Mouse (Mus musculus): ENCODE results near the gene Fhad1. TPM values are rescaled to one million over a fixed set of nuclear protein-coding genes. Genes with fewer than 3 reads are reported as not detected.

Fhad1 gene
- polyA plus RNA-seq, 1 experiment = 2.1 TPM

DNA sequence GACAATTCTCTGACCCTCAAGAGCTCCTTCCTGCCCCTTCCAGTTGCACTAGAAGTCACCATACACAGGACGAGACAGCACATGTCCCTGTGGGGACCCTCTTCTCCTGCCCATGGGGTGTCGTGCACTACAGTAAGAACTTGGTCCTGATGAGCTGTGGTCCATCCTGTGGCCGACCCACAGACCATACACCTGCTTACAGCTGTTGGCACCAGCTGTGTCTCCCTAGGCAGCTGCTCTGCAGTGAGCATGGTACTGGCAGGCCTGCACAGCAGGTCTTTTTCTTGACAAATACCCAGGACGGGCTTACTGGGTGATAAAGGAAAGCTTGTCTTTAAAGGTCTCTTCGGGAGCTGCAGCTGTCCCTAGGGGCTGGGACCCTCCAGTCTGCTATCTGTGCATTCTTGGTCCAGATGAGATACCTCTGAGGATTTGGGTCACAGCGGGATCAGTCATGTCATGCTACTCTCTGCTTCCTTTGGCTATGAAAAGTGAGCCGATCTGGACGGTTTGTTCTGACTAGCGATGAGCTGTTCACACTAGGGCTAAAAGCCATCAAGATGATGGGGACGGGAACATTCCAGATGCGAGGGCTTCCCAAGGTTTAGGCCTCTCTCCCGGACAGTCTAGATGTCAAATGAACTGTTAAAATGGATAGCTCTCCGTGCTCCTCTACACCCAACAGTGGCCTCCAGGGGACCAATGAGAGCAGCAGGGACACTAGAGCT lies 44.4 kb upstream of the Fhad1 start:
- H3K9ac ChIP-seq (ENCODE audit: low read depth, poor library complexity, severe bottlenecking) = no peak overlapping the region
- no peak overlapping the region for H3K27ac ChIP-seq (ENCODE audit: insufficient read depth, low read length)
- no peaks in the 10 kb centered on the region for H3K27me3 ChIP-seq (ENCODE audit: control insufficient read depth, insufficient read depth, low read length, poor library complexity, severe bottlenecking)
- H3K9me3 ChIP-seq (replicated peaks; ENCODE audit: control insufficient read depth, insufficient read depth, low read length, poor library complexity, severe bottlenecking) = no peaks in the 10 kb centered on the region
- H3K4me1 ChIP-seq (ENCODE audit: control insufficient read depth, insufficient read depth, low read length) = peaks cover 23% of the 10 kb centered on the region
- no peaks in the 10 kb centered on the region for H3K36me3 ChIP-seq (ENCODE audit: control insufficient read depth, insufficient read depth, low read length, poor library complexity, severe bottlenecking)
- H3K4me3 ChIP-seq (ENCODE audit: low read depth, low read length) = no peak overlapping the region
- TF ChIP-seq CTCF (IDR thresholded peaks at IDR 0.05; ENCODE audit: low read depth, low read length) (no peak), EP300 (IDR thresholded peaks at IDR 0.05; ENCODE audit: insufficient read depth, low read depth, low read length) (no peak), POLR2A (IDR thresholded peaks at IDR 0.05; ENCODE audit: insufficient read depth, low read length) (no peak)

DNA sequence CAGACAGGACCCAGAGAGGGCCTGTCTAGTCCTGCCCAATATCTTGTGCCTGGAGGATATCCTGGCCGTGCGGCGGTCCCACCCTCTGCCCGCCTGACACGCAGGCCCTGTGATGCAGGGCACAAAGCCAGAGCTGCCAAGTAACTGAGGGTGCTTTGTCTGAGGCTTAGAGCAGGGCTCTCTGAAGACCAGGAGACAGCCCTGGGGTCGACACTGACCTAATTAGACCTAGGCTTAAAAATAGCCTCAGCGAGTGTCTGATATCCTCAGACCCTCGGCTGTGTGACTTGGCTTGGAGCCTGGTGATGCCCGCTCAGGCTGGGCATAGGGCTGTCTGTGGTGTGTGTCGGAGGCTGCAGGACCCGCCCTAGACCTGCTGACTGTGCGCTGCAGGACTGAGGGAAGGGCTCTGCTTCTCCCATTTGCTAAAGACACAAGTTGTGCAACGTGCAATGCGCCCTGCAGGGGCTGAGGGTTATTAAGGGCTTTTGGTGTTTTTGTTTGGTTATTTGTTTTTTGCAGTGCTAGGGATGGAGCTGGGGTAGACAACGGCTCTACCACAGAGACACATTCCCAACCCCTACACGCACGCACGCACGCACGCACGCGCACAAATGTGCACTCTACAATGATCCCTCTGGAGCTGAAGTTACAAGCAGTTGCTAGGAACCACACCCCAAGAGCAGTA lies 42.8 kb upstream of the Fhad1 start:
- H3K27me3 ChIP-seq (ENCODE audit: control insufficient read depth, insufficient read depth, low read length, poor library complexity, severe bottlenecking) = no peaks in the 10 kb centered on the region
- H3K9me3 ChIP-seq (replicated peaks; ENCODE audit: control insufficient read depth, insufficient read depth, low read length, poor library complexity, severe bottlenecking) = no peaks in the 10 kb centered on the region
- H3K4me1 ChIP-seq (ENCODE audit: control insufficient read depth, insufficient read depth, low read length) = peaks cover 20% of the 10 kb centered on the region
- H3K4me3 ChIP-seq (ENCODE audit: low read depth, low read length) = peak overlapping the region; percentile 36
- no peak overlapping the region for H3K27ac ChIP-seq (ENCODE audit: insufficient read depth, low read length)
- H3K9ac ChIP-seq (ENCODE audit: low read depth, poor library complexity, severe bottlenecking) = no peak overlapping the region
- H3K36me3 ChIP-seq (ENCODE audit: control insufficient read depth, insufficient read depth, low read length, poor library complexity, severe bottlenecking) = no peaks in the 10 kb centered on the region
- no peak for TF ChIP-seq CTCF (IDR thresholded peaks at IDR 0.05; ENCODE audit: low read depth, low read length)
- no peak for TF ChIP-seq EP300 (IDR thresholded peaks at IDR 0.05; ENCODE audit: insufficient read depth, low read depth, low read length)
- TF ChIP-seq POLR2A (IDR thresholded peaks at IDR 0.05; ENCODE audit: insufficient read depth, low read length) = no peak

DNA sequence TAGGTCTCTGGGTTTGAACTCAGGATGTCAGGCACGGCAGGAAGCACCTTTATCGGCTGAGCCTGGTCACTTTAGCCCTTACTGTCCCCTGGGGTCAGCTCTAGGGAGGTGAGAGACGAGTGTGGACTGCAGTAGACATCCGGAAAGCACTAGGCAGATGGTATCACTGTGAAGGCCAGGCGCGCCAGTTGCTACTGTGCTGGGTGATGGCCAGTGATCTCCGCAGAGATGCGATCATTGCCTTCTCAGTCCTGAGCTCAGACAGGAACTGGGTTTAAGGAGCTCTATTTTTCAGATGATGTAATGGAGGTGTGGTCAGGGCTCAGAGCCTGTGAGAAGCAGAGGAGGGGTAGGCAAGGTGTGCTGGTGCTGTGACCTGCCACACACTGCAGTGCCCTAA lies 40.7 kb upstream of the Fhad1 start:
- no peak for TF ChIP-seq POLR2A (IDR thresholded peaks at IDR 0.05; ENCODE audit: insufficient read depth, low read length)
- H3K27ac ChIP-seq (ENCODE audit: insufficient read depth, low read length) = no peak overlapping the region
- no peak overlapping the region for H3K9ac ChIP-seq (ENCODE audit: low read depth, poor library complexity, severe bottlenecking)
- H3K9me3 ChIP-seq (replicated peaks; ENCODE audit: control insufficient read depth, insufficient read depth, low read length, poor library complexity, severe bottlenecking) = no peaks in the 10 kb centered on the region
- no peaks in the 10 kb centered on the region for H3K36me3 ChIP-seq (ENCODE audit: control insufficient read depth, insufficient read depth, low read length, poor library complexity, severe bottlenecking)
- H3K4me3 ChIP-seq (ENCODE audit: low read depth, low read length) = no peak overlapping the region
- H3K4me1 ChIP-seq (ENCODE audit: control insufficient read depth, insufficient read depth, low read length) = peaks cover 19% of the 10 kb centered on the region
- no peaks in the 10 kb centered on the region for H3K27me3 ChIP-seq (ENCODE audit: control insufficient read depth, insufficient read depth, low read length, poor library complexity, severe bottlenecking)

DNA sequence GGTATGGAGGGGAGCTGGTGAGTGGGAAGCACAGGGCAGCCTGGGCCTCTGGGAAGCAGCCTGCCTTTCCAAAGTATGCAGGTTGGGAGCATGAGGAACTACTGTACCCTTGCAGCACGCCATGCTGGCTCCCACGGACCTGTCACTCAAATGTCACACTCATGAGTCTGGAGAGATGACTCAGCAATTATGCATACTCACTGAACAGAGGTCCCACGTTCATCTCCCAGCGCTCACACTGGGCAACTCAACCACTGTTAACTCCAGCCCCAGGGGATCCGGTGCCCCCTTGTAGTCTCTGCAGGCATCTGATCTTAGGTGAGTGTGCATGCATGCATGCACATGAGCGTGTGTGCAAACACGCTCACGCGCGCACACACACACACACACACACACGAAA lies 39.7 kb upstream of the Fhad1 start:
- Histone ChIP-seq H3K9me3 (replicated peaks; ENCODE audit: control insufficient read depth, insufficient read depth, low read length, poor library complexity, severe bottlenecking) (no peaks in the 10 kb centered on the region), H3K36me3 (ENCODE audit: control insufficient read depth, insufficient read depth, low read length, poor library complexity, severe bottlenecking) (no peaks in the 10 kb centered on the region), H3K4me3 (ENCODE audit: low read depth, low read length) (no peak overlapping the region), H3K4me1 (ENCODE audit: control insufficient read depth, insufficient read depth, low read length) (peaks cover 11% of the 10 kb centered on the region), H3K27ac (ENCODE audit: insufficient read depth, low read length) (no peak overlapping the region), H3K9ac (ENCODE audit: low read depth, poor library complexity, severe bottlenecking) (no peak overlapping the region), H3K27me3 (ENCODE audit: control insufficient read depth, insufficient read depth, low read length, poor library complexity, severe bottlenecking) (no peaks in the 10 kb centered on the region)
- TF ChIP-seq EP300 (IDR thresholded peaks at IDR 0.05; ENCODE audit: insufficient read depth, low read depth, low read length) (0 out of 2 replicates have a peak, but pooled peaks have one; percentile 15), POLR2A (IDR thresholded peaks at IDR 0.05; ENCODE audit: insufficient read depth, low read length) (no peak), CTCF (IDR thresholded peaks at IDR 0.05; ENCODE audit: low read depth, low read length) (no peak)

DNA sequence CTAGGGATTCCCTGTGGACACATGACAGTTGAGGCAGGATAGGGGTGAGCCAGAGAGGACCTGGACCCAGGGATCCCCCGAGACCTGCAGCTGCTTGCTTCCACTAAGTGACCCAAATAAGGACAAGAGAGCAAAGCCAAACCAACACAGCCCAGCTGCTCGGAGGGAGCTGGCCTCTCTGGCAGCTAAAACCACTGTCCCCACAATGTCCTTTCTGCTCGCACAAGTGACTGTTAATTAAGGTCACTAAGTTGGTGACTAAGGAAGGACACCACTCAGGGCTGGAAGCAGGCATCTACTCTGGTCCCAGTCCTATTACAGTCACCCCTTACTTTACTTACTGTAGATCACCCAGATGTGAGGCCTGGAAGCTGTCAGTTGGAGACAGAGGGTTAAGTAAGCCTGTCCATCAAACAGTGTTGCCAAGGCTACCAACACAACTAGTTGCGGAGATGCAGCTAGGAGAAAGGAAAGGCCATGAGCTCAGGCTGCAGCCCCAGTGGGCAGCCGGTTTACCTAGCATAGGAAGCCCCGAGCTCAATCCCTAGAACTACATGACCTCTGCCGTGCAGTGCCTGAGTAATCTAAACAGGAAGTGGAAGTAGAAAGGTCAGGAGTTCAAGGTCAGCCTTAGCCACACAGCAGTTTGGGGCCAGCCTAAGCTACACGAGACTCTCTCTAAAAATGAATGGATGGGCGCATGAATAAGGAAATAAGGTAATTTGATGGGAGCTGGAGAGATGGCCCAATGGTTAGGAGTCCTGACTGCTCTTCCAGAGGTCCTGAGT lies 39.0 kb upstream of the Fhad1 start:
- Histone ChIP-seq H3K4me3 (ENCODE audit: low read depth, low read length) (no peak overlapping the region), H3K27ac (ENCODE audit: insufficient read depth, low read length) (peak overlapping the region; percentile 20; the same call in 1 of the 2 replicates), H3K9ac (ENCODE audit: low read depth, poor library complexity, severe bottlenecking) (no peak overlapping the region), H3K9me3 (replicated peaks; ENCODE audit: control insufficient read depth, insufficient read depth, low read length, poor library complexity, severe bottlenecking) (no peaks in the 10 kb centered on the region), H3K4me1 (ENCODE audit: control insufficient read depth, insufficient read depth, low read length) (peaks cover 14% of the 10 kb centered on the region), H3K36me3 (ENCODE audit: control insufficient read depth, insufficient read depth, low read length, poor library complexity, severe bottlenecking) (no peaks in the 10 kb centered on the region), H3K27me3 (ENCODE audit: control insufficient read depth, insufficient read depth, low read length, poor library complexity, severe bottlenecking) (no peaks in the 10 kb centered on the region)
- TF ChIP-seq CTCF (IDR thresholded peaks at IDR 0.05; ENCODE audit: low read depth, low read length) (no peak), POLR2A (IDR thresholded peaks at IDR 0.05; ENCODE audit: insufficient read depth, low read length) (no peak), EP300 (IDR thresholded peaks at IDR 0.05; ENCODE audit: insufficient read depth, low read depth, low read length) (no peak)

Data from ES-Bruce4 (cell line).